Mouse (Mus musculus): ENCODE measurements around the gene C1qtnf2. TPM values are rescaled to one million over a fixed set of nuclear protein-coding genes. Genes with fewer than 3 reads are reported as not detected.

The C1qtnf2 gene
- total RNA-seq, 1 experiment, result not detected

- in situ Hi-C loops (cut with MboI; ENCODE audit: low sequenced_read_pairs in 2 of 2, unreplicated experiment in 2 of 2), result no loop called here
- H3K9ac ChIP-seq (ENCODE audit: insufficient read depth, low read depth, low read length, poor library complexity, severe bottlenecking), result no peak overlapping the region
- no peaks in the 10 kb centered on the region for H3K9me3 ChIP-seq (ENCODE audit: control insufficient read depth, insufficient read depth, low read depth, low read length)
- no peak overlapping the region for H3K4me3 ChIP-seq (ENCODE audit: insufficient read depth in 1 of 2, low read depth in 1 of 2, low read length in 2 of 2, poor library complexity in 1 of 2, severe bottlenecking in 1 of 2)
- DNase-seq (ENCODE audit: low read depth, low spot score), result no peak
- no peak for TF ChIP-seq ZC3H11A (IDR thresholded peaks at IDR 0.05; ENCODE audit: borderline replicate concordance, low read depth, low read length)
- no peak for TF ChIP-seq MAFK (IDR thresholded peaks at IDR 0.05; ENCODE audit: insufficient read depth, low read depth, low read length)
- no peak for TF ChIP-seq ZNF384 (IDR thresholded peaks at IDR 0.05; ENCODE audit: low read depth, low read length)
- TF ChIP-seq HCFC1 (IDR thresholded peaks at IDR 0.05; ENCODE audit: borderline replicate concordance, insufficient read depth, low read length), result no peak
- TF ChIP-seq CHD2 (IDR thresholded peaks at IDR 0.05; ENCODE audit: low read depth, low read length), result no peak
- H3K4me1 ChIP-seq (ENCODE audit: control insufficient read depth in 2 of 2, insufficient read depth in 2 of 2, low read length in 2 of 2, poor library complexity in 1 of 2), result 0 out of 4 replicates have a peak, but pooled peaks cover 1% of the 10 kb centered on the region in 2 experiments
- H3K36me3 ChIP-seq (ENCODE audit: control insufficient read depth, insufficient read depth, low read length, poor library complexity, severe bottlenecking), result no peaks in the 10 kb centered on the region; the same call in 1 of the 2 replicates
- no peak overlapping the region for H3K27ac ChIP-seq (ENCODE audit: insufficient read depth, low read depth, low read length, poor library complexity, severe bottlenecking)
Observed at GRCm38 (mm10) chr11:43539863-43540262, 65.8 kb downstream of the C1qtnf2 start.

Other genes with a start within 250 kb of the C1qtnf2 start
- gene Pttg1, start 48.0 kb upstream of the C1qtnf2 start, total RNA-seq (2012; rRNA removed), result 69.3 and 90.5 TPM in 2 replicates
- gene Slu7, start 40.5 kb upstream of the C1qtnf2 start, total RNA-seq (2012; rRNA removed), result 23.5 and 28.8 TPM in 2 replicates
- 1.0 and 2.1 TPM in 2 replicates for gene Ccnjl, start 54.5 kb downstream of the C1qtnf2 start, total RNA-seq (2012; rRNA removed)
- gene 4933415A04Rik, start 112.8 kb downstream of the C1qtnf2 start, total RNA-seq (2012; rRNA removed), result 0.49 and 0.63 TPM in 2 replicates
- gene Fabp6, start 127.3 kb downstream of the C1qtnf2 start, total RNA-seq (2012; rRNA removed), result 0.63 TPM in 1 of 2 replicates, not detected in the other
- gene Pwwp2a, start 207.7 kb downstream of the C1qtnf2 start, total RNA-seq (2012; rRNA removed), result 30.2 and 36.3 TPM in 2 replicates

All from ES-E14 (cell line).